Mouse (Mus musculus) heart, postnatal 14 days (tissue): ENCODE results near the gene Dock4. TPM values are rescaled to one million over a fixed set of nuclear protein-coding genes. Genes with fewer than 3 reads are reported as not detected.

Source experiments
- DNase-seq, 2 experiments: peaks; one replicate each; pipeline ENCODE4 v3.0.0; 2021 to 2022
- intact Hi-C: fragments of 180-260 bp; cut with DNase I; formaldehyde crosslinking; loops from one replicate; pipeline ENCODE4 v1.15.1; 2025
- total RNA-seq, 2 experiments: library from RNA; stranded (reverse); gene quantifications; 2 replicates each; pipeline ENCODE4 v1.2.3; 2021

Gene Dock4
- total RNA-seq, 2 experiments from 2014 or later, result 16.4 to 17.2 TPM

DNA sequence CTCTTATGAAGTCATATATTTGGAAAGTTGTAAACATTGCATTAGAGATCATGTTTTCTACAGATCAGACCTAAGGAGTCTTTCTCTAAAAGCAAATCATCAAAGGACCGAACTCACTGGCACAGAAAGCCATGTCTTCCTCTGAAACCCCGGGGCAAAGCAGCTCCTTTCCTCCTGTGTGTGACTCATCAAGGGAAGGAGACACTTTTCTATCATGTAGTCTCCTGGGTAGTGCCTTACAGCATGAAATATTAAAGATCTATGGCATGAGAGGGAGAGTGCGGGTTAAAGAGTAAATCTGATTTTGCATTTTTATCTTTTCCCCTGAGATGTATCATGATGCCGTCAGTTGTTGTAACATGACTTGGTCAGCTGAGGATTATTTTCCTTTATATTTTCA is 159.8 kb downstream of the Dock4 start:
- intact Hi-C loops, result no loop called here
- no peak for DNase-seq

DNA sequence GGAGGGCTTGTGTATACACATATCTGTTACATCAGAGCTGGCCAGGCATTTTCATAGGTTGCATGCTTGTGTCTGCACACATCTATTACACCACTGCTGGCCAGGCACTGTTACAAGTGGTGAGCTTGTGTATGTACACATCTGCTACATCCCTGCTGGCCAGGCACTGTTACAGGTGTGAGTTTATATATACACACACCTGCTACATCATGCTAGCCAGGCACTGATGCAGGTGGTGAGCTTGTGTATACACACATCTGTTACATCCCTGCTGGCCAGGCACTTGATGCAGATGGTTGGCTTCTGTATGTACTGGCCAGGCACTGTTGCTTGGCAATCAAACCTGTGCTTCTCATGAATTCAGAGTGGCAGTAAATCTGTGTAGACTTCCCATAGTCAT is 177.2 kb downstream of the Dock4 start:
- DNase-seq, result no peak
- intact Hi-C loops, result no loop called here

DNA sequence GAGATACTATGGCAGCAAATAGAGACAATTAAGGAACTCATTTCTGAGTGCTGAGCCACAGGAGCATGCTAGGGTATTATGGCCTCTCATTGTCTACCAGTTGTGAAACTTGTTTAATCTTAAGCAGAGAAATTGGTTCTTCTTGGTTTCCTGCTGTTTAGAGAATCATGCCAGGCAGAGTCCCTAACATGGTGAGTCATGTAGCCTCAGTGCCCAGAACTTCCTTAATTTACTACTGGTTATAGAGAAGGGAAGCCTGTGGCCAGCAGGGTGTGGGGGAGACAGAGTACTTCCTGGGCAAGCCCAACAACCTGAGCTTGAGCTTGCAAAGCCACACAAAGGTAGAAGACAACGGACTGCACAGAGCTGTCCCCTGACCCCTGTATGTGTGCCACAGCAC is 180.8 kb downstream of the Dock4 start:
- intact Hi-C loops, result no loop called here
- no peak for DNase-seq

GRCm38 (mm10) chr12:40633242-40633641 is 187.5 kb downstream of the Dock4 start:
- intact Hi-C loops, result no loop called here
- DNase-seq, result no peak

GRCm38 (mm10) chr12:40634169-40634568 is 188.4 kb downstream of the Dock4 start:
- DNase-seq, result no peak
- intact Hi-C loops, result no loop called here

DNA sequence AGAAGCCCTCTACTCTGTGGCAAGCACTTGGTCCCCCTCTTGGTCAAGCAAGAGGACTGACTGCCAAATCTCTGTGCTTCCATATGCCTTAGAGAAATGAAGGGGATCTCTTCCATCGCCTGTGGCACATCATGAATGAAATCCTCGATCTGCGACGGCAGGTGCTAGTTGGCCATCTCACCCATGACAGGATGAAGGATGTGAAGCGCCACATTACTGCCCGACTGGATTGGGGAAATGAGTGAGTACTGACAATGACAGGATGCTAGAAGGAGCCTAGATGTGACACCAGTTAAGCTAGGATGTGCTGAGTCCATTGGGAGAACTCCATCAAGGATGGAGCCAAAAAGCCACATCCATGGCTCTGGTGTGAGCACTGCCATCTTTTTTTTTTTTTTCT is 190.2 kb downstream of the Dock4 start:
- no peak for DNase-seq
- intact Hi-C loops, result no loop called here

GRCm38 (mm10) chr12:40637427-40637826 is 191.7 kb downstream of the Dock4 start:
- intact Hi-C loops, result no loop called here
- no peak for DNase-seq

- intact Hi-C loops, result no loop called here
These were observed 200.1 kb downstream of the Dock4 start for GRCm38 (mm10) chr12:40645869-40646268.

DNA sequence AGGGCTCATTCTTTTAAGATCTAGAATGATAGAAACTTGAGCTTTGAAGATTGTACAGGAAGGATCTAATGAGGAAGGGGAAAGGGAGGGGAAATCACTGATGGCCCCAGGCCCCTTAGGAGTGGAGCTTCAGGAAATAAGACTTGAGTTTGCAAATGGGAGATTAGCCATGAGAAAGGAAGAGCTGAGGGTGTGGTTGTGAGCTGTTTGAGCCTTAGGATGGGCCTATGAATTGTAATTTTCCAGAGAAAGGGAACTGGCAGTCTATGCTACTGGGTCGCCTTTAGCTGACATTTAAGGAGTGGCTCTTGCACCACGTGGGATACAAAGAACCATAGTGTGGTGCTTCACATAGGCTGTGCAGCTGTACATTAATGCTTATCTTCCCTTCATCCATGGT is 208.6 kb downstream of the Dock4 start:
- no peak for DNase-seq
- intact Hi-C loops, result no loop called here

More at GRCm38 (mm10) chr12:40645869-40646268, 200.1 kb downstream of the Dock4 start:
- DNase-seq, result no peak

DNA sequence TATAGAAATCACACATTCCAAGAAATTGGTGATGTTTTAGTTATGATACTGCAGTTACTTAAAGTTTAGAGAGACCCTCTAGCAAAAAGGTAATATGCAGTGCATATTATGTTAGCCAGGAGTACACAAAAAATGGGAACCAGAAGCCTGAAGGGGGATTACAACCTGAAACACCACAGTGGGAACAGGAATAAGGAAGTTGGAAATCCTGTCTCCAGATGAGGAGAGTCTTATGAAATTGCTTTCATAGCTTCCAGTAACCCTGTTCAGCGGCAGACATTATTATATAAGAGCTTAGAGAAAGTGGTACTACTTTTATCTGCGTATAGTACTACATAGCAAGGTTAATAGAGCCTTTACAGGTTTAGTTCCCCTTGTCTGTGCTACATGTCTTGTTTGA is 210.1 kb downstream of the Dock4 start:
- intact Hi-C loops, result no loop called here
- DNase-seq, result no peak

- peak in 1 of 2 experiments; percentile 18 for DNase-seq
- intact Hi-C loops, result no loop called here
These were observed 210.7 kb downstream of the Dock4 start for GRCm38 (mm10) chr12:40656438-40656837.

DNA sequence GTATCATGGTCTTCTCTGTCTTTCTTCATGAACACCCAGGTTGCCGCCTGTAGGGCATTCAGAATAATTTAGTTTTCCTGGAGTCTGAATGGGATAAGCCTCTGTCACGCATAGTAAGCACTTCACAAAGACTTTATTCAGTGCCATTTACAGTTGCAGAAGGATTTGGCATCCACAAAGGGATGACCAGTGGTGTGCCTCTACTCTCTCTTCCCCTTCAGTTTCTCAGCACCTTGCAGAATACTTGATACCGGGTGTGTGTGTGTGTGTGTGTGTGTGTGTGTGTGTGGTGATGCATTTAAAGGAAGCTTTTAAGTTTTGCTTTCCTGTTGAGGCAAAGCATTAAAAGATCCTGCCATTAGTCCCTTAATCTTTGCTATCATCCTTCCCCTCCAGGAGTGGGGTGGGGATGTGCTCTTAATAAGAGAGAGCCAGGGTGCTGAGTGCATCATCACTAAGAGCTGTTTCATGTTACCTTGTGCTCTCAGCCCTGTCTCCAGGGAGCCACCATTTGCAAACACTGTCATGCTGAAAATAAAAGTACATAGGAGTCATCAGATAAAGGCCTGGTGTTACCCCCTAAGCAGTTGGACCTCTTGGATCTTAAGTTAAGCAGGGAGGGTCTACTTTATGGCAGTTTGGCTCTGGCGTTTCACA is 211.6 kb downstream of the Dock4 start:
- intact Hi-C loops, result no loop called here
- DNase-seq, result no peak

DNA sequence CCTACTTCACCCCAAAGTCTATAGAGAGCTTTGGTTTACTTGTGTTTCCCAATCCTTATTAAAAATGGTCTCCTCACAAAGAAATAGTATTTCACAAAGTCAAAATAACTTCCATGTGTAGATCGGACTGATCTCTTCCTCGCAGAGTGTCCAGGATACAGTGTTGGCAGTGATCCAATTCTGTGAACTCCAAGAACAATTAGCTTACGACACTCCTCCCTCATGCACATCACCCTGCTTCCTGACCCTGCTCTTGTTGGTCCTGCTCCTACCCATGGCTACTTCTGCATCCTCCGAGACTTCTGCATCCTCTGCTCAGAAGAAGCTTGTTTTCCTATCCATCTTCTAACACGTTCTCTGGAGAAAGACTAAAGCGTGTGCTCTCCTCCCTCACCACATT is 213.9 kb downstream of the Dock4 start:
- DNase-seq, result no peak
- intact Hi-C loops, result no loop called here

DNA sequence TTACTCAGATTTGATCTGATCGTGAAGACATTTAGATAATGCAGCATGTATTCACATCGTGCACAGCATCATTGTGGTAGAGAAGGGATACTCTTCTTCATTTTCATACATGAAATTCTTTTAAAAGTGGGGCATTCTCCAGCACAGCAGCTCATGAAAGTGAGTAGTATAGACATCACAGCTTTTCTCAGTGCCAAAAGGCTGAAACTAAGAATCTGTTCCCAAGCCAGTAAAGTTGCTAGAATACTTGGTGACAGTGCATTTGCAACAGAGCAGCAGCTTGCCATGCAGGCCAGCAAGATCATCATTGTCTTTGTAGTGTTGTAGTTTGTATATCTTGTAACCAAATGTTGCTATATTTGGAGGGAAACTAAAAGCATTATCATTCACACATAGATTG is 223.7 kb downstream of the Dock4 start:
- DNase-seq, result no peak
- intact Hi-C loops, result no loop called here

DNA sequence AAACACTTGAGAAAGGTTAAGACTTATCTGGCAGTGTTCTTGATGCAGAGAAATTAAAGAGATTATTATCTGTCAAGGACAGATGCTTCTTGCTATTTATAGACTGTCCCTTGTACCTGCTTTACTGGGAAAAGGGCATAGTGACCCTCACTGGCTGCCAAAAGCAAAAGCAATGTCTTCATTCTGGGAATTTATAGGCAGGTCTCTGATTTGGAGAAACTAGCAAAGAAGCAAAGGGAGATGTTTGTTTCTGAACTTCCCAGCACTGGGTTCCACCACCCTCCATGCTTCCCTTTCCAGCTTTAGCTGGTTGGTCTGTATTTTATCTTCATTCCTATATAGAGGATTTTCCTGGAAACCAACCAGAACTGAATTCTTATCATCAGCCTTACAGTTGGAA is 225.0 kb downstream of the Dock4 start:
- intact Hi-C loops, result loop anchor here (5.0 kb wide), 1 partner anchor 223 kb away; the partner anchor contains the start of genes Dock4 and Zfp277
- DNase-seq, result no peak

- no peak for DNase-seq
These were observed 234.0 kb downstream of the Dock4 start for GRCm38 (mm10) chr12:40679713-40680112.

GRCm38 (mm10) chr12:40680551-40680950 is 234.8 kb downstream of the Dock4 start:
- DNase-seq, result peak in 1 of 2 experiments; percentile 51
- intact Hi-C loops, result loop anchor here (1.0 kb wide), 1 partner anchor 423 kb away; no protein-coding TSS in a partner anchor

More at GRCm38 (mm10) chr12:40679713-40680112, 234.0 kb downstream of the Dock4 start:
- intact Hi-C loops, result loop anchor here (1.0 kb wide), 1 partner anchor 422 kb away; no protein-coding TSS in a partner anchor

DNA sequence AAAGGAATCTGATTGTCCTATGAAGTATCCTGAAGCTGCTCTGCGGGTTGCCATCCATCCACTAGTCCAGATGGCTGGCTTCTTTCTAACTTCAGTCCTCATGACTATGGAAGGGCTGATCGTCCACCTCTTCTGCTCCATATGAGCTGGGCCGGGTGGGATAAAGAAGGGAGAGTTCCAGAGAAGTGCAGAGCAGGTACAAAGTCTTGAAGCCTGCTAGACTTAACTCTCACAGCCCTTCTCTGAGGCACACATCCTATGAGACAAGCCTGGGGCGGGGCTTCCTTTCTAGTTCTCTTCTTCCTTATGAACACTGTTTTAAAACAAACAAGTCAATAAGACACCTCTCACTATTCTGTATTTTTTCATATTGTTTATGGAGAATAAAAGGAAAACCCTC is 245.7 kb downstream of the Dock4 start:
- no peak for DNase-seq
- intact Hi-C loops, result no loop called here

DNA sequence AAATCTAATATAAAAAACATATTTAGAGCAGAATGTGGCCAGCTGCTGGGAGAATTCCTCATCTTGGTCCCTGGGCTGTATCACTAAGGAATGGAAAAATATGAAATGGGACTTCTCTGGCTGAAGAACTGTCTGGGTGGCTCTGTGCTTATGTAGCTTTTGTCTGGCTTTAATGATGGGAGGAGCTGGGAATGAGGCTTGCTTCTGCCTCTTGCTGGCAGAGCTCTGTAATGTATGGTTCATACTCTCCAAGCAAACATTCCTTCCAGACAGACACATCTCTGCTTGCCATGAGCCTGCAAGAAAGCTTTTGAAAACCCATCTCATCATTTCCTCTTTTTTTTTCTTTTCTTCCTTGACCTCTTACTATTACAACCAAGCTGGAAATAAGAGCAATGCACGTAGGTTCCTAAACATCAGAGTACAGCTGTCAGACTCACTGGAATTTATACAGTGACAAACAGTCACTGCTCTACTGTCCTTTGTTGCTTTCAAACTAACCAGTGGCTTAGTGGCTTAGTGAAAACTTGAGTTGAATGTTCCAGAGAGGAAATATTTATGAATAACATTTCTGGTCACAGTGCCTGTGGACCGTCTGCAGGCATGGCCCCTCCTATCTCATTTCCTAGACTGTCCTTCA is 248.4 kb downstream of the Dock4 start:
- no peak for DNase-seq
- intact Hi-C loops, result no loop called here

DNA sequence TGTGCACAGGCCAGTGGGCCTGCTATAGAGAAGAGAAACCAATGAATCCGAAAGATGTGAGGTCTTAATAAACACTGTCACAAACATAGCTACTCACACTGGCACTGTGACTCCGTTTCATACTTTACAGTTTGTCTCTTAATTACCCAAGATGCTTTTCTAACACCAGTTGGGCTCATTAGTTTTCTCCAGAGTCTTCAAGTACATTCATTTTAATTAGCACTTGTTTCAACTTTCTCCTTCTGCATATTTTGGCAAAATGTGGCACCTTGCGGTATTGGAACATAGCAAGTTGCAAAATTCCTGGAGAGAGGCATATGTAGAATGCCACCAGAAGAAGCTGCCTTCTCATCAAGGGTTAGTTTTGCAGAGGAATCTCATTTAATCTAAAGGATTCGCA is 252.6 kb downstream of the Dock4 start:
- no peak for DNase-seq
- intact Hi-C loops, result no loop called here

DNA sequence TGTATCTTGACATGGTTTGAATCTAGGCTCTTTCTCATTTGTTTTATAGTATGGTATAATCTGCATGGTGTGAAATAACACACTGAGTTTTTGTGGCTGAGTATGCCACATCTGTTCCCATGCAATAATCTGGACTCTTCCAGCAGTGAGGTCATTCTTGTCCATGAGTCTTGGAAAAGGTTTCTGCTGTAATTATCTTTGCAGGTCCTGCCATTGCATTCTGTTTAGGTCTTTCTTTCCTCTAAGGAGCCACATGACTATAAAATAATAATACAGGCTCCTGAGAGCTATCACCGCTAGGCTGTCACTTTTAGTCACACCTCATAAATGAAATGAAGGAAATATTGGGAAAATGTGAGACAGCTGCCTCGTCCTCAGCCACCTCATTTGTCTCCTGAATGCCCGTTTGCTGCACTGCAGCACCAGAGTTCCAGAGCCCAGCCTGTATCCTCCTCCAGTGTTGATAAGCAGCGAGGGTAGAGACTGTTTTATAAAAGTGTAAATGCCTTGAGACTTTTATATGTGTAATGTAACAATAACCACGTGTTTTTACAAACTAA is 256.6 kb downstream of the Dock4 start:
- no peak for DNase-seq
- intact Hi-C loops, result no loop called here

DNA sequence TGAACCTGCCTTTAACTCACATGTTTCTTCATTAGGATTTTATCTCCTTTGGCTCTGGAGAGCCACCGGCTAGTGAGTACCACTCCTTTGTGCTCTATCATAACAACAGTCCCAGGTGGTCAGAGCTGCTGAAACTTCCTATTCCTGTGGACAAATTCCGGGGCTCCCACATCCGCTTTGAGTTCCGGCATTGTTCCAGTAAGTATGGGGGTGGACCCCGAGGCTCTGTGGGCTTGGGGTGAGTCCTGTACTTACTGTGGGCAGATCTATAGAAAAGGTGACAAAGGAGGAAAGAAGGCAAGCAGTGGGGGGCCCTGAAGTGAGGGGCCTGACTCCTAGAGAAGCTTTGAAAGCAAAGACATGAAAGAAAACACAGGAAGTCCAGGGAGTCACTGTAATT is 258.5 kb downstream of the Dock4 start:
- intact Hi-C loops, result no loop called here
- no peak for DNase-seq
